Mouse (Mus musculus) v-Abl transformed pro-B cells (cell line): ENCODE measurements around the gene Olfr823.
"Not testable (repeated sequence)": the region's sequence is repeated elsewhere in the genome, so short reads cannot be mapped to it uniquely, and the experiment has no call there.

Source experiments
- in situ Hi-C, 2 experiments: fragments of 400-800 bp; cut with MboI; formaldehyde crosslinking; loops; one replicate each; pipeline ENCODE4 v1.15.1; 2025; ENCODE audit not compliant: unreplicated experiment in 2 of 2

The Olfr823 gene

GRCm38 (mm10) chr10:130115283-130115682, at the start of gene Olfr823:
TSS of gene Olfr823 (minus strand) at chr10:130115383.
- in situ Hi-C loops, result not testable (repeated sequence)

- in situ Hi-C loops, result no loop called here
Measured at GRCm38 (mm10) chr10:130144121-130144520, 28.9 kb upstream of the Olfr823 start.

- in situ Hi-C loops, result not testable (repeated sequence)
Measured at GRCm38 (mm10) chr10:130142481-130142880, 27.3 kb upstream of the Olfr823 start.

- in situ Hi-C loops, result no loop called here
Measured at GRCm38 (mm10) chr10:130134811-130135210, 19.6 kb upstream of the Olfr823 start.

GRCm38 (mm10) chr10:130129900-130130299, 14.7 kb upstream of the Olfr823 start, which contains the start of gene Olfr824:
TSS of gene Olfr824 (minus strand) at chr10:130130000.
- in situ Hi-C loops, result not testable (repeated sequence)

GRCm38 (mm10) chr10:130116045-130116444, 862 bp upstream of the Olfr823 start:
- in situ Hi-C loops, result not testable (repeated sequence)

- in situ Hi-C loops, result loop anchor here in 1 of 2 experiments (5.0 kb wide), 1 partner anchor 1069 kb away; no protein-coding TSS in a partner anchor
Measured at GRCm38 (mm10) chr10:130096104-130096503, 19.1 kb downstream of the Olfr823 start.

- in situ Hi-C loops, result loop anchor here in 1 of 2 experiments (5.0 kb wide), 1 partner anchor 1066 kb away; no protein-coding TSS in a partner anchor
Measured at GRCm38 (mm10) chr10:130092838-130093440, 22.2 kb downstream of the Olfr823 start.

- in situ Hi-C loops, result no loop called here
Measured at GRCm38 (mm10) chr10:130070910-130071309, 44.3 kb downstream of the Olfr823 start, which contains the start of gene Olfr822. TSS of gene Olfr822 (plus strand) at chr10:130071210.
